Mouse (Mus musculus) cerebellum, adult 8-10 months (tissue): Measurements from ENCODE around the gene Plxna1.

Experiments used
- DNase-seq: peaks from one replicate; pipeline ENCODE4 v3.0.0; 2022

Gene Plxna1

DNA sequence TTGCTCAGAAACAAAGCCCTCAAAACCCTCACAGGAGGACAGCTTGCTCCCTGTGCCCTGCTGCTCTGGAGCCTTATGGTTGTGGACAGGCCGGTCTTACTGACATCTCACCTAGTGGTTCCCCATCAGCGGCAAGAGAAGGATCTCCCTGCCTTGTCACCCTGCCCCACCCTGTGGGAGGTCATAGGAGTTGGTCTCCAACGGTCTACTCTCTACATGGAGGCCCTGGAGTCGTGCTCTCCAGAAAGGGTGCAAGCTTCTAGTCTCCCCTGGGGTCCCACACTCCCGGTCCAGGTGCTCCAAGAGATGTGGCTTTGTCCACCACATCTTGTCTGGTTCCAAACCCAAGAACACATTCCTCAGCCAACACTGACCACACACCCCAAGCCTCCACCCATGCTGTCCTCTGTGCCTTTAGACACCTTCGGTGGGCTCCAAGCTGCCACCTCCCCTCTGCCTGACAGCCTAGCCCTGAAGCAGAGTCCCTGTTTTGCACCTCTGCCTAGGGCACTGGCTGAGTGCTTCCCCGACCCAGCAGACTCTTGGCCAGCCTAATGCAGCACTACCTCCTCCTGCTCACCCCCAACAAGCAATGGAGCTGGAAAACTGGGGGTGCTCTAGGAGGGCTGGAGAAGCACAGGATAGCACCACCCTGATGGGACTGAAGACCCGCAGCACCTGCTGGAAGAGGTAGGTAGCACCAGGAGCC is 1.6 kb downstream of the Plxna1 start:
- no peak for DNase-seq

GRCm38 (mm10) chr6:89359771-89360708 is 2.4 kb downstream of the Plxna1 start:
- DNase-seq, result no peak

- peak; percentile 11 for DNase-seq
These were observed 3.2 kb downstream of the Plxna1 start for GRCm38 (mm10) chr6:89359192-89359591.

DNA sequence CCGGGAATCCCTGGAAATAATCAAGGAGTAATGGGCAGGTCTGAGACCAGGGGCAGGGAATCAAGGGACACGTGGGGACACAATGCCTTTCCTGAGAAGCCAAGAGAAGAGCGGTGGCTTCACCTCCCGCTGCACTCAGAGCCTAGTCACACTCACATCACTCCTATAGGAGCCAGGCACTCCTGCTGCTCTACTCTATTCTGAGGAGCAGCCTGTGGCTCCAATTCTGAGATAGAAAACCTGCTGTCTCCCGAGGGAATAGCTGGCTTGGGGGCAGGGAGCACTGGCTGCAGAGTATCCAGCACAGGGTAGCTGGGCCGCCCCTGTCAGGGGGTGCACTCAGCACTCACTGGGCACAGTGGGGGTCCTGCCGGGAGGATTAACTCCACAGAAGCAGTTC is 6.8 kb downstream of the Plxna1 start:
- DNase-seq, result no peak

GRCm38 (mm10) chr6:89354726-89355125 is 7.7 kb downstream of the Plxna1 start:
- DNase-seq, result no peak

GRCm38 (mm10) chr6:89354076-89354475 is 8.3 kb downstream of the Plxna1 start:
- no peak for DNase-seq

DNA sequence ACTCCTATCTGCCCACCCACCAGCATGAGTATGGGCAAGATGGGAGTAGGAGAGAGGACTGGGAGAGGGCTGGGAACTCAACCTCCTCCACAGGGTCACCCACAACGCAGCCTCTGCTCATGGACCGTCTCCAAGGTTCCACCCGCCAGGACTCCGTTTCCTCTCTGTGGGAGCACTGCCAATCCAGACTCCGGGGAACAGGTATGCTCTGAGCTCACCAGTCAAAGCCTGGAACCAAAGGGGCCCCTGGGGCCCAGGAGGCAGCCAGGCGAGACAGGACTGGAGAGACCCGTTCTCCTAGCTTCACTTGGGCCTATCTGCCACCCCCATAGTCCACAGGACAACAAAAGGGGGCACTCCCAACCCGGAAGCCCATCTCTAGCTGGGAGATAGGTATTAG is 9.3 kb downstream of the Plxna1 start:
- no peak for DNase-seq

DNA sequence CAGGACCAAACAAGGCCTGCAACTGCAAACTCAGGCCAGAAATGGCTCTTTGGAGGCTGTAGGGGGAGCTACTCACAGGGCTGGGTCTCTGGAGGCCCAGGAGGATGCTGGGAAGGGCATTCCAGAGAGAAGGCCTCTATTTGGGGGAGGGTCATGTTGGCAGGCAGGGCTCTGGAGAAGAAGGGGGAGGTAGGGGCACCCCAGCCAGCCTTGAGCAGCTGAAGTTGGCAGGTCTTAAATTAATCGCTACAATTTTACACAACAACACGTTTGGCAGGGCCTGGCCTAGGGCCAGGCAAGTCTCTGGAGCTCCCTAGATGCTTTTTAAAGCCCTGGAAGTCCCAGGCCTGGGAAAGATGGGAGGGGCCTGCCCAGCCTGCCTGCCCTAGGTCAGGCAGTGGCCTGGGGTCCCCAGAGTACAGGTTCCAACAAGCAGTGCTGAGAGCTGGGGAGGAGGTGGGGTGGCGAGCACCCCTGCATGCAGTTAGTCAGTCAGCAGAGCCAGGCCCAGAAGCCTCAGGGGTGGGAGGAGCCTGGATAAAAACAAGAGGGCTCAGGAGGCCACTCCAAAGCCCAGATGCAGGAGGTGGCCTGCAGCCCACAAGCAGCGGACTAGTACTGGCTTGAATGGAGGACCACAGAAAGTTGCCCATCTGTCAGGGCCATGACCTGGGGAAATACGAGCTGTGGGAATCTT is 10.8 kb downstream of the Plxna1 start:
- DNase-seq, result no peak

- DNase-seq, result no peak
These were observed 11.9 kb downstream of the Plxna1 start for GRCm38 (mm10) chr6:89350520-89350919.

- DNase-seq, result no peak
These were observed 12.3 kb downstream of the Plxna1 start for GRCm38 (mm10) chr6:89350037-89350515.

- peak; percentile 68 for DNase-seq
These were observed 14.1 kb downstream of the Plxna1 start for GRCm38 (mm10) chr6:89348363-89348762.

DNA sequence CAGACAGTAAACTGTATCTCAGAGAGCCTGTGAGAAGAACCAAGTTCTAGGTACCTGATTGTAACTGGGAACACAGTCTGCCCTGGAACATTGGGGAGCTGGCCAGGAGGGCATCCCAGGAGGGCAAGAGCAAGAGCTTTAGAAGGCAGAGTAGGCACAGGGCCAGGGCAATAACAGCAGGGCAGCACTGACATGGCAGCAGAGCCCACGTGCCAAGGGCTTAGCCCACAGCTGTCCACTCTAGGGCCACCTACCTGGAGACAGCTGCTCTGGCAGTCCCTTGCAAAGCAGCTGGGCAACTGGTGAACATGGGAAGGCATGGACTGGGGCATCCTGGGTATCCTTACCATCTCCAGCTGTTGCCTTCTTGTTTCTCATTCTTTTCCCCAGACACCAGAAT is 14.6 kb downstream of the Plxna1 start:
- DNase-seq, result no peak

DNA sequence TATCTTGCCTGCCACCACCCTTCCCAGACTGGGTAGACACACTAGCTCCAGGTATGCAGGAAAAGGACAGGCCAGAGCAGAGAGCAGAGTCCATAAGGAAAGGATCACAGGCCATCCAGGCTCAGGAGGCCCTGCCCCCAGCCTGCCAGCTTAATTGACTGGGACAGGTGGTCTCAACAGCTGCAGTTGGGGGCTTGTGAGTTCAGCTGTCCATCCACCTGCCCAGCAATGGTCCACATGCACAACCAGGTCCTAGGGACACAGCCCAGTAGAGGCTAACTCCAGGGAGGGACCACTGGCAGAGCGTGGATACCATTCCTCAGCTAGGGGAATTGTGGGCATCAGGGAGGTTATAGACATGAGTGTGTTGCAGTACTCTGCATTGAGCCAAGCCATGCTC is 16.6 kb downstream of the Plxna1 start:
- DNase-seq, result no peak

- no peak for DNase-seq
These were observed 17.0 kb downstream of the Plxna1 start for GRCm38 (mm10) chr6:89345486-89345785.

DNA sequence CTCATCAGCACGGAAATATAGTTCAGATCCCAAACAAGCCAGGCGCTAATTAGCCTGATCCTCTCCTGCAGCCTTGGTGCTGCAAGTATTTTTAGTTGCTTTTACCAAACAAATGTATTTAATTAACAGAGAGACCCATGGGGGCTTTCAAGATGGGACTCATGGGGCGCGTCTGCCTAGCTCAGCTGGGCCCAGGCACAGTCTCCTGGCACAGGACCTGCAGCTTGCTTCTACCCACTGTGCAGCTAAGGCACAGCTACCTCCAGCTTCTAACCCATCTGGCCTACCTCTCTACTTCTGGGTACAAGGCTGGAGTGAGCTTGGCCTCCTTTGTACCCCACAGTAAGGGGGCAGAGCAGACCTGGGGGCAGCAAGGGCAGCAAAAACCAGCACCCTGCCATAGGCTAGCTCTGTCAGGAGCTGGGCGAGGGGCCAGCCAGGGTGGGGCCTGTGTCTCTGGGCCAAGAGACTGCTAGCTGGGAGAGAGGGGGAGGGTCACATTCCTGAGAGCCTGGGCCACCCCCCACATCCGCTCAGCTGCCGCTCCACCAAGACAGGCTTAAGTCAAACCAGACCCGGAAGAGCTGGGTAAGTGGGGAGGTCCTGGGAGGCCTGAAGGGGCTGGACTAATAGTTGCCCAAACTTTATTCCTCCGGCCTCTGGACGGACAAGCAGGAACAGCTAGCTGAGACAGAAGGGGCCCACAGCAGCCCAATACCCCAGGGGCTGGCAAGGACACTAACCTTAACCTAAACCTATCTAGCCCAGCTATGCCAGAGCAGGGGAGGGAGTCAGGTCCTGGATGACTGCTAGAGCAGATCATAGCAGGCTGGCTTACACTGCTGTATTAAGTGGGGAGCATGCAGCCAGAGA is 17.6 kb downstream of the Plxna1 start:
- no peak for DNase-seq

DNA sequence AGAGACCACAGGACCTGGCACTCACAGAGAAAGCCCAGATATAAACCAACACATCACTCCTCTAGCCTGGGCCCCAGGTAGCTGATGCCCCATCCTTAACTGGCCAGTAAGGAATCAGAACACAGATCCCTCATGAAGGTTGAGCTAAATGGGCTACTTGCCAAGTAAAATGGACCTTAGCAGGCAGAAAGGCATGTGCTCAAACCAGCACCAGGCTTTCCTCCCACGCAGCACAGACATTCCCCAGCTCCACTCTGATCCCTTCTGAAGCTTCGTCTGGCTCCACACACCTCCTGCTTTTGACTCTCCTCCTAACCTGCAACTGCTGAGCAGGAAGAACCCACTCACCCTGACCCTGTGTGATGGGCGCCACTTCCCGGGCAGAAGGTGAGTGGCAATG is 20.4 kb downstream of the Plxna1 start:
- DNase-seq, result no peak

GRCm38 (mm10) chr6:89339447-89339846 is 23.0 kb downstream of the Plxna1 start:
- no peak for DNase-seq

DNA sequence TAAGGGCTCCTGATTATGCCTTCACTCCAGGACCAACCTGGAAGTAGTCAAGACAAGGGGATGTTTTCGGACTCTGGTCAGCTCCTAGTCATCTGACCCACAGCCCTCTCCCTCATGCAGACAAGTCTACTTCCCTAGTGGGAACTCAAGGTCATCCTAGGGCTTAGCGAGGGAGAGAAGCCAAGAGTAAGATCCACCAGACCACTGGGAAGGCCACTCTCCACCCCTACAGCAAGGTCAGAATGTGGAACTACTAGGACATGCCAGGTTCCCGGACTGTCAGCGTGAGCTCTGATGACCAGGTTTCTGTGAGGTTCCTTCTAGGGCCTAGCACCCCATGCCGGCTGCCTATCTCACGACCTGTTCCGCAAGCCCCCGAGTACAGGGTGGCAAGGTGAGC is 23.7 kb downstream of the Plxna1 start:
- no peak for DNase-seq

DNA sequence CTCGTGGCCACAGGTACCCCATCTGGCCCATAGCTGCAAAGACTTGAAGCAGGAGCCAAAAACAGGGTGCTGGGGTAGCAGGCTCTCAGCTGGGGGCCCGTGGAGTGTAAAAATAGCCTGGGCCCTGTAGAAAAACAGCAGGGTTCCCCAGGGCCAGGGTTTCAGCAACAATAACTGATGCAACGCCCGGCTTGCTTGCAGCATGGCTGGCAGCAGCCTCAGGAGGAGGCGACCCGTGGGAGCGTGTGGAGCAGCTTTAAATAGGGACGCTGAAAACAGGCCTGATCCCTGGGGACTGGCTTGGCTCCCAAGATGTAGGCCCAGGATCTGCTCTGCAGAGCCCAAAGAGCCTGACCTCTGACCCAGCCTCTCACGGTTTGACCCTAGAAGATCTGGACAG is 24.8 kb downstream of the Plxna1 start:
- DNase-seq, result no peak

DNA sequence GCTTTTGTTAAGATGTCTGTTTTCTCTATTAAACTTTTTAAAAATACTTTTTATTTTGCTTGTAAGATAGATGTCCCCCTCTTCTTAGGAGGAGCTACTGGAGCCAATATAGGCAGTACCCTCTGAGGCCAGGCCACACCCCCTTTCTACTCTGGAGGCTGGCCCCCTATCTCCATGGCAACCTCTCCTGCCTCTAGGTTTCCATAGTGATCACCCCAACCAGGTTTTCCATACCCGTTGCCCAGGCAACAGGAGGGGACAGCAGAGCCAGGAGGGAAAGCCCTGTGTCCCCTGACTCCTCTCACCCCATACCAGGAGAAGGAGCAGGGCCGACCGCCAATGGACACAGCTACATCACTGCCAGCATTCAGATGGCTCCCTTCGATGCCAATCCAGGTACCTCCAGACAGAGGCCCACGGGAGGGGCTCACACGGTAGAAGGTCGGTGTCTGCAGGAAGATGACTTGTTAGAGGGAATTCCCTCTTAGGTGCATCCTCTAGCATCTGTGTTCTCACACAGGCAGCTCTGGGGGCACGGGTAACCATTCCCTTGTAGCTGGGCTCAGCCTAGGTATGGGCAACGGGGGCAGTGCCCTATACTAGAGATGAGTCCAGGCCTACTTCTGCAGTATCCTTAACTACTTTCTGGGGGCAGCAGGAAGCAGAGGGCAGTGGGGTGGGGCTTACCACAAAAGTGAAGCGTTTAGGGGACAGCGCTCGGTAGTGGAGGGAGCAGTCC is 28.3 kb downstream of the Plxna1 start:
- DNase-seq, result no peak

GRCm38 (mm10) chr6:89330957-89331356 is 31.5 kb downstream of the Plxna1 start:
- DNase-seq, result no peak

DNA sequence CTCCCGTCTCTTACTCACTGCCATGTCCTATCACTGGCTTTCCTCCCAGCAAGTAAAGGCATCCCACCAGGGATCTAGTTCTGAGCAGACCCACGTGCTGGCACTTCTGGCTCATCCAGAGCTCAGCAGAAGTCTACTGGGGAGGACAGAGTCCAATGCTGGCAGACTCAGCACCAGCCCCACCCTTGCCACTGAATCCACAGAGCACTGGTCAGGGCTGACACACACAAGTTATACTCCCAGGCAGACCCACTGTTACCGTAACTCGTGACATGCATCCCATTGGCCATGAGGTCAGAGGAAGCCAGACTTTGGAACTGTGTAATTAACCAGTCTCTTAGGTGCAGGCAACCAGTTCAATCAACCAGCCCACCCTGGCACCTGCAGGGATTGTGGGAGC is 33.8 kb downstream of the Plxna1 start:
- DNase-seq, result no peak
